Mouse (Mus musculus) kidney, adult 8-10 months (tissue): ENCODE results near the gene Scg2.
A peak's percentile ranks its signal among the peaks of the same experiment; 100 is the strongest.

Experiments used
- DNase-seq, 2 experiments: peaks; one replicate each; pipeline ENCODE4 v3.0.0; 2022

Scg2 gene

DNA sequence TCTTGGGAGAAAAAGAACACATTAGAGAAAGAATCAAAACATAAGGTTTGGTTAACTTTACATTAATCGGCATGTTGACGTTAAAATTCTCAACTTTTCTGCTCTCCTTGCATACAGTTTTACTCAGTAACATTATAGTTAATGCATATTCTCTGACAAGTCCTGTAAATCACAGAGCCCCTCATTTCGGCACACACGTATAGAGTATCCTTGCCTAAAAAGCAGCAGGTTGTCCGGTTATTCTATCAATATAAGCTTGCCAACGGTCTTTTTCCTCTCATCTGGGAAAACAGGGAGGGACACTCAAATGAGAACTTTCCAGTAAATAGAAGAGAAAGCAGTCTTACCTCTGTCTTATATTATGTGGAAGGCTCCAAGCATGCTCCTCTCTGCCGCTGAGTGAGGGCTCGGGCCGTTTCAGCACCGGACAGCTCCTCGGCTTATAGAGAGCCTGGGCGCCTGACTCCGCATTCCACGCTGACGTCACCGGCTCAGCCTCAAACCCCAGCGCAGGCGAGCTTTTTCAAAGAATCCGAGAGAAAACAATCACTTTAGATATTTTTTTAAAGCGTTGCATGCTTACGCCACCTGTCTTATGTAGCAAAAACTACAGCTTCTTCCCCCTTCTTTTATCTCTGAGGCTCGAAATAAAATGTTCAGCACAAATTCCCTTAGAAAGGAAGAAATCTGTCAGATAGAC, at the start of gene Scg2:
Scg2 (minus strand) TSS at position 512 of the 700 bp plus-strand sequence.
- peak; percentile 41 to 71 for DNase-seq

GRCm38 (mm10) chr1:79485546-79485945, 45.6 kb upstream of the Scg2 start:
- DNase-seq: no peak

- no peak for DNase-seq
Observed at GRCm38 (mm10) chr1:79470856-79471255, 30.9 kb upstream of the Scg2 start.

DNA sequence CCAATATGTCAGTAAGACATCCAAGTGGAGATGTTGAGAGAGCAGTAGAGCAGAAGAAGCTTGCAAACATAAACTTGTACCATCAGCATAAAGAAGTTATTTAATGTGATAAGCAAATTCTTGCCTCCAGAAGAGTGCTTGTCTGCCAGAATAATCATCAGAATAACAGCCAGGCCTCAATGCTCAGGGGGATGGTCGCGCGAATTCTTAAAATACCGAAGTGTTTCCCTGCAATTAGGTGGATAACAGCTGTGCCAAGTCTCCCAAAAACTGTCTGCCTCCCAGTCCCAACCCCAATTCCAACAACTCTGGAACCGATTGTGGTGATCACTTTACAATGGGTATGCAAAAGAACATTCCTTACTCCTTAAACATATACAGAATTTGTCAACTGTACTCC, 30.0 kb upstream of the Scg2 start:
- DNase-seq: no peak

- DNase-seq: no peak
Observed at GRCm38 (mm10) chr1:79466585-79466984, 26.7 kb upstream of the Scg2 start.

DNA sequence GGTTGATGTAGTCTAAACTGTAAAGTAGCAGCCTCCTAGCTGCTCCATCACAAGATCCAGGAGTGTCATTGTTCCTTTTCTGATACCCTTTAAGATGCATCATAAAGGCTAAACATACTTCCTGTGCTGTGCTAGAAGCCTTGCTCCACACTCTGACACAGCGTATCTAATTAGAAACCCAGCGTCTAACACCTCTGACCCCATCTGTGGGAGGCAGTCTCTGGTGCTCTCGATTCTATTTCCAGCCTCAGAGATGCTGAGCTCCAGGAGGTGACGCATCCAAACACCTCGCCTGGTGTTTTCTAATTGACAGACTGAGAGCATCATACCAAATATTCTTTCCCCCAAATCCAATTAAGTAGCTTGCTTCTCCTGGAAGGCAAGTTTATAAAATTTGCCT, 18.6 kb upstream of the Scg2 start:
- no peak for DNase-seq

- DNase-seq: no peak
Observed at GRCm38 (mm10) chr1:79454164-79454563, 14.2 kb upstream of the Scg2 start.

GRCm38 (mm10) chr1:79452339-79452738, 12.4 kb upstream of the Scg2 start:
- no peak for DNase-seq

- DNase-seq: no peak
Observed at GRCm38 (mm10) chr1:79450343-79451021, 10.6 kb upstream of the Scg2 start.

- no peak for DNase-seq
Observed at GRCm38 (mm10) chr1:79449943-79450342, 10.0 kb upstream of the Scg2 start.

GRCm38 (mm10) chr1:79445586-79445985, 5.7 kb upstream of the Scg2 start:
- no peak for DNase-seq

DNA sequence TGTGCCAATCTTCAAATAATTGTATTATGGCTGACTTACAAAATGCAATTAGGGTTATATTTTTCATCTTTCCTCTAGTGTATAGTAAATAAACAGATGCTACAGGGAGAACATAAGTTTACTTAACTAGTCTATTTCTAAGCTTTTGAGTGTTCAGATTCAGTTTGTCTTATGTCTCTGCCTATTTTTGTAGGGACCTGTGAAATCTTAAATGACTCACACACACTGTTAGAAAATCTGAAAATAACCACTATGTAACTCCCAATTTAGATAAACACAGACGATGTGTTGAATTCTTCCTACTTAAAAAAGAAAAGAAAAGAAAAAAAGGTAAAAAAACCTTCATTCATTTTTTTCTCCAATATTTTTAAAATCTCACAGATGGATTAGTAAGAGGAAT, 2.2 kb downstream of the Scg2 start:
- no peak for DNase-seq

DNA sequence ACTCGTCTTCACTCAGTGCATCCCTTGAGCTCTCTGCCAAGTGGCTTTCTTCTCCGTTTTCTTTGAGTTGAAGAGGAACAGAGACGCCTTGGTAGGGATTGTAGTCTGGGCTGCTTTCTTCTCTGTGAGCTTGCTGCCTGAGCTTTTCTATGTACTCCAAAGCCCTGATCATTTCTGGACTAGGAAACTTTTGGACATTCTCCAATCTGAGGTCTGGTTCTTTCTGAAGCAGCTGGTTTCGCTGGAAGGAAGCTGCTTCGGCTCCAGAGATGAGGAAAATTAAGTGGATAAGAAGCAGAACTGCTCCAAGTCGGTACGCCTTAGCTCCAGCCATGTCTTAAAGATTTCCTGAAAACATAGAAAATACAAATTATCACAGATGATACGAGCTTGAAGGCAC, 3.2 kb downstream of the Scg2 start:
- DNase-seq: no peak

- DNase-seq: no peak
Observed at GRCm38 (mm10) chr1:79429058-79429457, 10.9 kb downstream of the Scg2 start.

GRCm38 (mm10) chr1:79415496-79415895, 24.4 kb downstream of the Scg2 start:
- no peak for DNase-seq

DNA sequence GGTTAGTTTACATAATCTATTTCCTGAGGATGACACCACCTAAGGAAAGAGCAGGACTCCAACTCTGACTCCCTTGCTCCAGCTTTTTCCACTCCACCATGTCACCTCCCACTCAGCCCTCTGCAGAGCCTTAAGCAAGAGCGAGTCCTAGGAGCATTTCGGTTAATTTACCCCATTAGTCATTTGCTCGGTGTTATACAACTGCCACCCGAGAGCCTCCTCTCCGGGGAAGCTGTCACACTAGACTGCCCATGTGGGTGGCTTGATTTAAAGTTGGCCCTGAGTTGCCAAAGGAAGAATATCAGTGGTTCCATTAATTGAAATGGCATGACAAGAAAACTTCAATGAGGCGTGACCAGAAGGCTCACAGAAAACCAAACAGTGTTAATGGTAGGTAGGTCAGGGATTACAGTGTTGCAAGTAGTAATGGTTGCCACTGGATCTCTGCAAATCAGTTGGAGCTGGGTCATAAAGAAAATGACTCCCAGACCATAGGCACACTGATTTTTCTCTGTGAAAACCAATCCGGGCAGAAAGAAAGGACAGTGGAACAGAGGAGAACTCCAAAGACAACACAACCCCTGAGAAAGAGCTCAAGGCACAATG, 33.5 kb downstream of the Scg2 start:
- DNase-seq: no peak

DNA sequence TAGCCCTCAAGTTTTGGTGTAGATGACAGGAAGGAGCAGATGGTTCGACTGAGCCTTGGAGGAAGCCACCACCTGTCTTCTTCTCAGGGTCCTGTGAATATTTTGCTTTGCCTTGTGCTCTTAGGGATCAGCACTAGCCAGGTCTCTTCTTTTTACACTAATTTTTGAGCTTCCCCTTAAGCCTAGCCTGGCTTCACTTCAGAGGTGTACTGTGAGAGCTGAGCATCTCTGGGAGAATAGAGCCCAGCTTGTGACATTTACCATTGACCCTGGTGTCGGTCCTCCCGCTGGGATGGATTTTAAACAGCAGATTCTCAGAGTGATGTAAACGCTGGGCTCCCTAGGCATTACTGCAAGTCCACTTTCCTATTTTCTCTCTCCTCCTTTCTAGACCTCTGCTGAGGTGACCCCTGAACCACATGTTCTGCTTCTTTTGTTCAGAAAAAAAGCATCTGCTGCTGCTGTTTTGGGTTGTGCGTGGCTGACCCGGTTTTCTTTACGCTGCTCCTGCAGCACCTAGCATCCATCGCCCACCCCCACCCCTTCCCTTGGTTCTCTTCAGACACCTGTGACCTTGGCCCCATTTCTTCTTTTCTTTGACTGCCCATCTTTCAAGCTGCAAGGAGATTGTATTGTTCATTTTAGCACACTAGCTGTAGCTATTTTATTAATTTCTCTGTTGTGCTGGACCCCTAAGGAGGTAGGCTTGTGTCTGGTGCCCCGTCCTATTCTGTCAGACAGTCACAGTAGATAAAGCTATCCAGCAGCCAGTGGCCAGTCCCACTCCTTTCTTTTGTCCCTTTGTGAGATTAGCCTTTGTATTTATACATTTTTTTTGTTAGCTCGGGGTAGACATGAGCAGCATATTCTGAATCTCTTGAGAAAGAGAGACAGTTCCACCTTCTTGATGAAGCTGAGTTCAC, 38.6 kb downstream of the Scg2 start:
- DNase-seq: no peak

DNA sequence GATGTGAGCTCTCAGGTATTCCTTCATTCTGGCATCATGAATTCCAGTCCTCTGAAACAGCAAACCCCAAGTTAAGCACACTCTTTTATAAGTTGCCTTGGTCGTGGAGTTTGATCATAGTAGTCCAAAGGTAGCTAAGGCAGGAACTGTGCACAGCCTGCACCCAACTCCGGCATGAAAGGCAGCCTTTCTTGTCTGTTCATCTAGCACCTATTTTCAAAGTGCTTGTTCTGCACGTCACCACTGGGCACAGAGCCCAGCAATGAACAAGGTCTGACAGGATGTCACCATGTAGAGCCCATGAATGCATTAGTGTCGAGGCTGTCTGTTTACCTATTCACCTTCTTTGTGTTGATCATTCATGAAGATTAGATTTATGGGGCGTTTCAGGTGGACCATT, 39.6 kb downstream of the Scg2 start:
- no peak for DNase-seq
